Mouse (Mus musculus) CD4-positive, CD25-positive, alpha-beta regulatory T cell, adult 9 weeks (primary cell): Measurements from ENCODE around the gene Myb. TPM values are rescaled to one million over a fixed set of nuclear protein-coding genes. Genes with fewer than 3 reads are reported as not detected.

Experiments
- polyA plus RNA-seq: library from polyadenylated mRNA; unstranded; fragments of 100-300 nt; shearing (Covaris generic); gene quantifications from one replicate; pipeline ENCODE4 v1.2.1, GENCODE M21; 2017

Myb gene
- polyA plus RNA-seq, result 5.7 TPM

GRCm38 (mm10) chr10:21160537-21161358 lies at the start of gene Myb:
TSS of gene Myb (minus strand) at chr10:21160984.

Other genes with a start within 250 kb of the Myb start
- 6.2 TPM for gene Ahi1, start 208.4 kb downstream of the Myb start, polyA plus RNA-seq
- gene Hbs1l, start 135.0 kb upstream of the Myb start, polyA plus RNA-seq, result 128 TPM
- not detected for gene Aldh8a1, start 216.3 kb upstream of the Myb start, polyA plus RNA-seq